In the genomic region with DNA sequence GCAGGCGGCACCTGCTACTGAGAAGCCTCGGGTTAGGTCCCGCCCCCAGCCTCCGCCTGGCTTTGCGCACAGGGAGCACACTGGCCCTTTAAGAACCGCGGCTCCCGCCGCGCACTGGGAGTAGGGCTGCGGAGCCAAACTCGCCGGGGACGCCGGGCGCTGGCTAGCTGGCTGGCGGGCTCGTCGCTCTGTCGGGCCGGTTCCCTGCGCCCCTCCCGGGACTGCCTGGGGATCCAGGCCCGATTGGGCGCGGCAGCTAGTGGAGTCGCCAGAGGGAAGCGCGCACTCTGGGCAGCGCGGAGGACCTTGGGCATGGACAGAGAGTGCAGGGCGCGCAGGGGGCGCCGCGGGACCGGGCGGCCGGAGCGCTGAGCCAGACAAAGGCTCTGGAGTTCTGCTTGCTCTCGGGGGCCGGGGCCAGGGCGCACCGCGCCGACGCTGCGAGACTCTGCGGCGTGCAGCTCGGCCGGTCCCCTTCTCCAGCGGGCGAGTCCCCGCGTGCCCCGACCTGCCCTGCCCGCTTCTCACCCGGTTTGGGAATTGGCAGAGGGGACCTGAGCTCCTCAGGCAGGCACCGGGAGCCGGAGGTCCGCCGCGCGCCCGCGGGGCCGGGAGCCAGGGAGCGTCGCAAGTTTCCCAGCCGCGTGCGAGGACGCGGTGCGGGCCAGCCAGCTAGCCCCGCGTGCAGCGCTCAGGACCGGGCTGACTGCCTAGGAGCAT, we compare ENCODE assay signal across 8 mouse cellular contexts. TPM values are rescaled to one million over a fixed set of nuclear protein-coding genes. Genes with fewer than 3 reads are reported as not detected.
DNase-seq lines count a peak whose midpoint lies in the region; ATAC-seq and TF ChIP-seq lines count a peak whose summit lies in the region.

A gene (plus strand): TSS at position 118 of the 720 bp plus-strand sequence.

- ATAC-seq in limb, embryonic 14.5 days (ENCODE audit: low FRiP score, low read depth) = peak; percentile 60
- peak; percentile 66 for ATAC-seq in midbrain, embryonic 16.5 days

- H3K4me2 ChIP-seq in limb, embryonic 14.5 days (replicated peaks; ENCODE audit: low read depth, low read length, severe bottlenecking) = peak within 1 kb of the TSS; percentile 98
- H3K4me2 ChIP-seq in midbrain, embryonic 16.5 days (ENCODE audit: low read length) = peak within 1 kb of the TSS; percentile 70

- peaks cover 48% of the 10 kb centered on the region for H3K27me3 ChIP-seq in embryonic facial prominence, embryonic 10.5 days (replicated peaks; ENCODE audit: low read depth, poor library complexity, severe bottlenecking)
- H3K27me3 ChIP-seq in limb, embryonic 14.5 days (ENCODE audit: control insufficient read depth, insufficient read depth, low read length) = peaks cover 12% of the 10 kb centered on the region
- H3K27me3 ChIP-seq in midbrain, embryonic 16.5 days (ENCODE audit: control insufficient read depth, insufficient read depth, low read depth, low read length) = no peaks in the 10 kb centered on the region

- no peaks in the 10 kb centered on the region for H3K36me3 ChIP-seq in embryonic facial prominence, embryonic 10.5 days (replicated peaks)
- H3K36me3 ChIP-seq in limb, embryonic 14.5 days (ENCODE audit: control insufficient read depth, insufficient read depth, low read length) = no peaks in the 10 kb centered on the region
- H3K36me3 ChIP-seq in midbrain, embryonic 16.5 days (ENCODE audit: control insufficient read depth, insufficient read depth, low read length) = no peaks in the 10 kb centered on the region

- peak; percentile 54 to 68 for DNase-seq in left cerebral cortex, adult 18-20 months (ENCODE audit: low spot score in 2 of 2)
- no peak for DNase-seq in left cerebral cortex, adult 11 months (ENCODE audit: low spot score)
- peak; percentile 86 for DNase-seq in embryonic facial prominence, embryonic 10.5 days (ENCODE audit: low spot score)
- peak; percentile 85 to 87 for DNase-seq in heart, adult 18-20 months
- peak; percentile 44 for DNase-seq in kidney, adult 11 months
- DNase-seq in limb, embryonic 14.5 days (ENCODE audit: low spot score) = peak; percentile 45
- peak; percentile 31 for DNase-seq in thymus, postnatal 0 days (ENCODE audit: low spot score)

- 0 out of 2 replicates have a peak, but pooled peaks have one; percentile 52 for TF ChIP-seq POLR2A in limb, embryonic 14.5 days (IDR thresholded peaks at IDR 0.05; ENCODE audit: borderline replicate concordance, extremely low read depth, insufficient read depth, insufficient read length)

- H3K4me1 ChIP-seq in embryonic facial prominence, embryonic 10.5 days = peaks cover 44% of the 10 kb centered on the region
- H3K4me1 ChIP-seq in limb, embryonic 14.5 days (ENCODE audit: control insufficient read depth, insufficient read depth, low read length) = peaks cover 17% of the 10 kb centered on the region
- H3K4me1 ChIP-seq in midbrain, embryonic 16.5 days (ENCODE audit: control insufficient read depth, insufficient read depth, low read length) = peaks cover 28% of the 10 kb centered on the region

- H3K9me3 ChIP-seq in embryonic facial prominence, embryonic 10.5 days = no peaks in the 10 kb centered on the region
- H3K9me3 ChIP-seq in limb, embryonic 14.5 days (ENCODE audit: control insufficient read depth, low read length) = no peaks in the 10 kb centered on the region
- no peaks in the 10 kb centered on the region for H3K9me3 ChIP-seq in midbrain, embryonic 16.5 days (replicated peaks; ENCODE audit: control insufficient read depth, low read length, poor library complexity, severe bottlenecking)

- H3K9ac ChIP-seq in limb, embryonic 14.5 days (ENCODE audit: low read depth, low read length, severe bottlenecking) = peak within 1 kb of the TSS; percentile 68
- H3K9ac ChIP-seq in midbrain, embryonic 16.5 days (ENCODE audit: low read depth, low read length) = peak within 1 kb of the TSS; percentile 87

- peak within 1 kb of the TSS; percentile 87 for H3K4me3 ChIP-seq in embryonic facial prominence, embryonic 10.5 days
- H3K4me3 ChIP-seq in limb, embryonic 14.5 days (replicated peaks; ENCODE audit: low read length) = peak within 1 kb of the TSS; percentile 71
- peak within 1 kb of the TSS; percentile 92 for H3K4me3 ChIP-seq in midbrain, embryonic 16.5 days (ENCODE audit: low read depth, low read length)

- peak within 1 kb of the TSS; percentile 94 for H3K27ac ChIP-seq in embryonic facial prominence, embryonic 10.5 days (replicated peaks)
- no peak within 1 kb of the TSS for H3K27ac ChIP-seq in limb, embryonic 14.5 days (replicated peaks; ENCODE audit: low read depth, low read length)
- H3K27ac ChIP-seq in midbrain, embryonic 16.5 days (ENCODE audit: low read length) = peak within 1 kb of the TSS; percentile 86

- under 1% methylated on average over 80 of the region's 80 CpGs for WGBS in embryonic facial prominence, embryonic 10.5 days
- 0% methylated on average over 34 of the region's 80 CpGs for WGBS in limb, embryonic 14.5 days
- under 1% methylated on average over 75 of the region's 80 CpGs for WGBS in midbrain, embryonic 16.5 days

RNA-seq across cellular contexts. Expression of the gene that starts here (rescaled TPM):
- 10 to 100 TPM; 12.6 to 15.3 TPM for total RNA-seq in left cerebral cortex, adult 18-20 months (2021)
- polyA plus RNA-seq in embryonic facial prominence, embryonic 10.5 days (2016; fragmentation: Nextera tagmentation; extraction: Ambion mirVana) = 11.3 and 12.5 TPM in 2 replicates
- 10 to 100 TPM; 57.4 to 67.4 TPM for total RNA-seq in heart, adult 18-20 months (2021)
- polyA plus RNA-seq in limb, embryonic 14.5 days (2012; rRNA removed) = 12.6 and 16.9 TPM in 2 replicates
- 10.5 and 11.8 TPM in 2 replicates for polyA plus RNA-seq in limb, embryonic 14.5 days (2014; fragmentation: Nextera tagmentation; extraction: Ambion mirVana)
- 14.1 and 14.4 TPM in 2 replicates for polyA plus RNA-seq in midbrain, embryonic 16.5 days (2015; fragmentation: Nextera tagmentation; extraction: Ambion mirVana)
- 4.0 and 4.5 TPM in 2 replicates for polyA plus RNA-seq in thymus, postnatal 0 days (2015; fragmentation: Nextera tagmentation; extraction: Ambion mirVana)
